11 mouse cellular contexts compared by ENCODE assay signal in genomic region chr10:126679224-126680120, GRCm38 (mm10).
DNase-seq lines count a peak whose midpoint lies in the region; ATAC-seq and TF ChIP-seq lines count a peak whose summit lies in the region.
"Had no signal": no experiment of that assay in that cellular context is flagged by ENCODE, and none has a peak within 500 bp of the region (broad histone marks: within the 10 kb centered on the region; RNA-seq: fewer than 3 reads in every experiment).

No protein-coding gene starts in this region.

- ATAC-seq in liver, embryonic 11.5 days (replicated peaks; ENCODE audit: low FRiP score), result no peak
- no peak for ATAC-seq in hindbrain, embryonic 15.5 days (ENCODE audit: low FRiP score, low read depth)
- ATAC-seq in neural tube, embryonic 15.5 days (ENCODE audit: low FRiP score), result no peak; the same call in 1 of the 2 replicates

- H3K9me3 ChIP-seq in liver, embryonic 11.5 days (ENCODE audit: control insufficient read depth, low read length), result no peaks in the 10 kb centered on the region
- H3K9me3 ChIP-seq in hindbrain, embryonic 15.5 days, result no peaks in the 10 kb centered on the region
- H3K9me3 ChIP-seq in neural tube, embryonic 15.5 days (replicated peaks), result no peaks in the 10 kb centered on the region

- peak; percentile 52 for TF ChIP-seq CTCF in liver, adult 2 months (IDR thresholded peaks at IDR 0.05; ENCODE audit: low read depth, low read length)

- no peak overlapping the region for H3K9ac ChIP-seq in liver, adult 2 months (ENCODE audit: low read depth, low read length)
- H3K9ac ChIP-seq in liver, embryonic 11.5 days (ENCODE audit: low read depth, low read length), result no peak overlapping the region
- no peak overlapping the region for H3K9ac ChIP-seq in hindbrain, embryonic 15.5 days
- H3K9ac ChIP-seq in neural tube, embryonic 15.5 days (replicated peaks), result no peak overlapping the region

- no peaks in the 10 kb centered on the region for H3K36me3 ChIP-seq in liver, adult 2 months (ENCODE audit: control insufficient read depth, insufficient read depth, low read length)
- H3K36me3 ChIP-seq in liver, embryonic 11.5 days (ENCODE audit: control insufficient read depth, insufficient read depth, low read length), result no peaks in the 10 kb centered on the region
- no peaks in the 10 kb centered on the region for H3K36me3 ChIP-seq in hindbrain, embryonic 15.5 days
- H3K36me3 ChIP-seq in neural tube, embryonic 15.5 days, result no peaks in the 10 kb centered on the region

- H3K4me1 ChIP-seq in liver, adult 2 months (ENCODE audit: control insufficient read depth, insufficient read depth, low read length), result no peaks in the 10 kb centered on the region
- H3K4me1 ChIP-seq in liver, embryonic 11.5 days (replicated peaks; ENCODE audit: control insufficient read depth, insufficient read depth, low read length), result no peaks in the 10 kb centered on the region
- peaks cover 7% of the 10 kb centered on the region for H3K4me1 ChIP-seq in hindbrain, embryonic 15.5 days (replicated peaks)
- peaks cover 6% of the 10 kb centered on the region; the same call in 1 of the 2 replicates for H3K4me1 ChIP-seq in neural tube, embryonic 15.5 days

- no peaks in the 10 kb centered on the region for H3K27me3 ChIP-seq in liver, adult 2 months (ENCODE audit: control insufficient read depth, insufficient read depth, low read length)
- H3K27me3 ChIP-seq in liver, embryonic 11.5 days (replicated peaks; ENCODE audit: control insufficient read depth, insufficient read depth, low read length), result no peaks in the 10 kb centered on the region
- H3K27me3 ChIP-seq in hindbrain, embryonic 15.5 days, result no peaks in the 10 kb centered on the region
- H3K27me3 ChIP-seq in neural tube, embryonic 15.5 days (replicated peaks), result no peaks in the 10 kb centered on the region

- no peak overlapping the region for H3K4me2 ChIP-seq in liver, embryonic 11.5 days
- H3K4me2 ChIP-seq in hindbrain, embryonic 15.5 days, result peak overlapping the region; percentile 53
- peak overlapping the region; percentile 50 for H3K4me2 ChIP-seq in neural tube, embryonic 15.5 days

- no peak for DNase-seq in liver, adult 2 months (ENCODE audit: extremely low read depth, low read depth, low spot score)
- no peak for DNase-seq in liver, embryonic 11.5 days (ENCODE audit: low spot score)
- DNase-seq in embryo, embryonic 10.5 days (ENCODE audit: low spot score), result peak; percentile 31
- no peak for DNase-seq in gastrocnemius, postnatal 10 days
- DNase-seq in adrenal gland, adult 18-20 months (ENCODE audit: low spot score in 2 of 2), result no peak
- DNase-seq in thymus, postnatal 25 days, result no peak
- DNase-seq: cerebellum, adult 18-20 months; gastrocnemius, postnatal 25 days had no signal

- H3K79me2 ChIP-seq in liver, adult 2 months (ENCODE audit: control insufficient read depth, insufficient read depth, low read length), result no peaks in the 10 kb centered on the region

- WGBS in liver, adult 2 months, result 40% methylated on average over 25 of the region's 25 CpGs
- 31% methylated on average over 25 of the region's 25 CpGs for WGBS in liver, embryonic 11.5 days
- 21% methylated on average over 25 of the region's 25 CpGs for WGBS in hindbrain, embryonic 15.5 days
- WGBS in neural tube, embryonic 15.5 days, result 29% methylated on average over 25 of the region's 25 CpGs

- H3K27ac ChIP-seq in liver, adult 2 months (replicated peaks; ENCODE audit: insufficient read depth, low read depth, low read length), result no peak overlapping the region
- no peak overlapping the region for H3K27ac ChIP-seq in liver, embryonic 11.5 days (ENCODE audit: low read depth, low read length)
- no peak overlapping the region for H3K27ac ChIP-seq in hindbrain, embryonic 15.5 days (replicated peaks)
- H3K27ac ChIP-seq in neural tube, embryonic 15.5 days (replicated peaks), result no peak overlapping the region

- no peak overlapping the region for H3K4me3 ChIP-seq in liver, adult 2 months (ENCODE audit: insufficient read depth, low read depth, low read length)
- H3K4me3 ChIP-seq in liver, embryonic 11.5 days (ENCODE audit: low read depth, low read length), result no peak overlapping the region
- H3K4me3 ChIP-seq in hindbrain, embryonic 15.5 days, result peak overlapping the region; percentile 26
- peak overlapping the region; percentile 25; the same call in 1 of the 2 replicates for H3K4me3 ChIP-seq in neural tube, embryonic 15.5 days (replicated peaks)
- H3K4me3 ChIP-seq: myocyte had no signal

- TF ChIP-seq POLR2A in liver, adult 2 months (IDR thresholded peaks at IDR 0.05; ENCODE audit: extremely low read depth, insufficient read depth, low read length), result no peak

Comparison
In these comparisons a context has a peak if more than half of its experiments do, and no peak if none do; other contexts are left out.
1. H3K4me3 ChIP-seq: peak in hindbrain, embryonic 15.5 days (single experiment) and neural tube, embryonic 15.5 days (single experiment); none in liver, adult 2 months (single experiment) and liver, embryonic 11.5 days (single experiment).